Mouse (Mus musculus) layer of hippocampus, adult 9-11 months (tissue): ENCODE measurements at regions not wholly inside any gene's neighbourhood (a gene's known extent, or its start where the extent isn't known, plus 50 kb on each side); places are given as distances from the start of the nearest gene placed in this dataset.

Experiments
- DNase-seq: peaks from one replicate; pipeline ENCODE4 v3.0.0; 2022

- DNase-seq: no peak
Observed at GRCm38 (mm10) chr16:52601068-52601829, 147.4 kb upstream of the Alcam start.

GRCm38 (mm10) chr16:52598232-52598631 lies 144.4 kb upstream of the Alcam start:
- no peak for DNase-seq

GRCm38 (mm10) chr16:52597181-52597580 lies 143.3 kb upstream of the Alcam start:
- DNase-seq: no peak

- DNase-seq: peak; percentile 46
Observed at GRCm38 (mm10) chr16:52588291-52588781, 134.5 kb upstream of the Alcam start.

GRCm38 (mm10) chr16:52569078-52569477 lies 115.2 kb upstream of the Alcam start:
- DNase-seq: peak; percentile 41

- DNase-seq: no peak
Observed at GRCm38 (mm10) chr16:52536278-52536677, 82.4 kb upstream of the Alcam start.

GRCm38 (mm10) chr16:52534601-52535000 lies 80.7 kb upstream of the Alcam start:
- no peak for DNase-seq

- DNase-seq: no peak
Observed at GRCm38 (mm10) chr16:52532475-52533083, 78.7 kb upstream of the Alcam start.

- DNase-seq: no peak
Observed at GRCm38 (mm10) chr16:52513546-52514409, 59.9 kb upstream of the Alcam start.

- no peak for DNase-seq
Observed at GRCm38 (mm10) chr16:52508633-52509379, 54.9 kb upstream of the Alcam start.
